Mouse (Mus musculus): Measurements from ENCODE around the gene Kif26b.
A peak's percentile ranks its signal among the peaks of the same experiment; 100 is the strongest.

Gene Kif26b

DNA sequence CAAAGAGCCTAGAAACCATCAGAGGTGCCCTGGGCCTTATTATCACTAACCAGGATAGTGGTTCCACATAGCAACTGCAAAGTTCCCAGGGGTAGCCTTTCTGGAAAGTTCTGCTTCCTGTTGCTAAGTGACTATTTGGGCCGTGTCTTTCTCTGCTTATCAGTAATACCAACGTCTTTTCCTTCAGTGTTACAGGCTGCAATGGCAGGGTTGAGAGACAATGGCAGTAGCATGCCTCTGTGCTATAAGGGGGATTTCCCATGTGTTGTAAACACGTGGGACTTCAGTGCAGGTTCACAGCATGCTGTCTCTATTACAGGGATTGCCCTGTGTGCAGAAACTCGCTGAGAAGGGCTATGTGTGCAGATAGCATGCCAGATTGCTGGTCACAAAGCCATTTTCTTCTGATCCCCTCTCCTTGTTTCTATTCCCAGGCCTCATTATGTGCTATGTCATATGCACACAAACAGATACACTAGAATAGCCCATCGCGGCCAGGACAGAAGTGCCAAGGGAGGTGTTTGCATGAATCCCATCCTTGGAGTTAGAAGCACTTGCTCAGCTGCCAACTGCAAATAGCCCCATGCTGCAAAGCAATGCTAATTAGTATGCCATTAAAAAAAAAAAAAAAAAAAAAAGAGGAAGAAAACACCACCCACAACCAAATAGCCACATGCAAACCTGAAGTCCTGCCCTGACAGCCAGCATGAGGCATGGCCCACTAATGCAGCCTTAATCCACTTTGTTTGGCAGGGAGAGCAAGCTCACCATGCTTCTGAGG lies 384.2 kb downstream of the Kif26b start:
- no peak for DNase-seq (ENCODE audit: low spot score in 2 of 2)

DNA sequence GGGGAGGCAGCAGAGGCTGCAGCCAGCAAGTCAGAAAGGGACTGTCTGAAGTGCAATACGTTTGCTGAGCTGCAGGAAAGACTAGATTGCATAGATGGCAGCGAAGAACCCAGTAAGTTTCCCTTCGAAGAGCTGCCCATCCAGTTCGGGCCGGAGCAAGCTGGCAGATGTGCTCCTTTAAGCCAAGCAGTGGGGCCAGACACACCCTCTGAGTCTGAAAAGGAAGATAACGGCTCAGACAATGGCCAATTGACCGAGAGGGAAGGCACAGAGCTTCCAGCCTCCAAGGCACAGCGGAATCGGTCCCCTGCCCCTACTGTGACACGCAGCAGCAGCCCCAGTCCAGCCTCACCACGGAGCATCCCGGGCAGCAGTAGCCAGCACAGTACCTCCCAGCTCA lies 386.1 kb downstream of the Kif26b start:
- DNase-seq (ENCODE audit: low spot score in 2 of 2), result no peak

- DNase-seq (ENCODE audit: low spot score in 2 of 2), result no peak
These were observed 388.4 kb downstream of the Kif26b start for GRCm38 (mm10) chr1:178917194-178917902.

- DNase-seq (ENCODE audit: low spot score in 2 of 2), result no peak
These were observed 395.7 kb downstream of the Kif26b start for GRCm38 (mm10) chr1:178924492-178925183.

- DNase-seq (ENCODE audit: low spot score in 2 of 2), result no peak
These were observed 400.6 kb downstream of the Kif26b start for GRCm38 (mm10) chr1:178929531-178929930.

- DNase-seq (ENCODE audit: low spot score in 2 of 2), result no peak
These were observed 405.2 kb downstream of the Kif26b start for GRCm38 (mm10) chr1:178933953-178934637.

DNA sequence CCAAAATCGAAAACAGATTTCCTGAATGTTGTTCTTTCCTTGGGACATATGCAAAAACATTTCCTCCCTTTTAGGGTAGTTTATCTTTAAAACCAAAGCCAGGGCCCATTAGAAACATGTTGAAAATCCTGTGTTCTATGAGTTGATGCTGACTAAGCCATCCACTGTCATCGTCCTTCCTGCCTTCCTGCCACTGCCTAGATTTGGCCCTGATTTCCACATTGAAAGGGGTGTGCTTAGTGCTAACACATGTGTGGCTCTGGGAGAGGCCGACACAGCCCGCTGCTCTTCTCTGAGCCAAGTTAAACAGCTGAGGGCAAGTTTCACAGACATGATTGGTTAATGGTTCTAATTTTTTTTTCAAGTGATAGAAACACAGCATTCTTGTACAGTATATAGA lies 407.5 kb downstream of the Kif26b start:
- DNase-seq (ENCODE audit: low spot score in 2 of 2), result no peak

DNA sequence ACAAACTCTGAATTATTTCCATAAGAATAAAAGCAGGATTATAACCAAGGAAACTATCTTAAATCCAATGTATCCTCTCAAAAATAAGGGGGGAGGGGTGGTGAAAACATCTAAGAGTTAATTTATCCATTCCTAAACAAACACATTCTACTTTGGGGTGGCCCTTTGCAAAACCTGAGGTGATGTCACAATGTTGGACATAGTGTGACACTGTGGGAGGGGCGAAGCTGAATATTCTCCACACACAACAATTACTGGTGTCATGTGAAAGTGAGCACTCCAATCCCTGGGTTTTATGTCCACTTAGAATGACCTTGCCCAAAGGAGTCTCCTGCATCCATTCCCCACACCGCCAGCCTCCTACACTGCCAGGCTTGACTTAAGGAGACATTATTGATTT lies 408.1 kb downstream of the Kif26b start:
- DNase-seq (ENCODE audit: low spot score in 2 of 2), result no peak

- no peak for DNase-seq (ENCODE audit: low spot score in 2 of 2)
These were observed 411.4 kb downstream of the Kif26b start for GRCm38 (mm10) chr1:178940353-178940752.

DNA sequence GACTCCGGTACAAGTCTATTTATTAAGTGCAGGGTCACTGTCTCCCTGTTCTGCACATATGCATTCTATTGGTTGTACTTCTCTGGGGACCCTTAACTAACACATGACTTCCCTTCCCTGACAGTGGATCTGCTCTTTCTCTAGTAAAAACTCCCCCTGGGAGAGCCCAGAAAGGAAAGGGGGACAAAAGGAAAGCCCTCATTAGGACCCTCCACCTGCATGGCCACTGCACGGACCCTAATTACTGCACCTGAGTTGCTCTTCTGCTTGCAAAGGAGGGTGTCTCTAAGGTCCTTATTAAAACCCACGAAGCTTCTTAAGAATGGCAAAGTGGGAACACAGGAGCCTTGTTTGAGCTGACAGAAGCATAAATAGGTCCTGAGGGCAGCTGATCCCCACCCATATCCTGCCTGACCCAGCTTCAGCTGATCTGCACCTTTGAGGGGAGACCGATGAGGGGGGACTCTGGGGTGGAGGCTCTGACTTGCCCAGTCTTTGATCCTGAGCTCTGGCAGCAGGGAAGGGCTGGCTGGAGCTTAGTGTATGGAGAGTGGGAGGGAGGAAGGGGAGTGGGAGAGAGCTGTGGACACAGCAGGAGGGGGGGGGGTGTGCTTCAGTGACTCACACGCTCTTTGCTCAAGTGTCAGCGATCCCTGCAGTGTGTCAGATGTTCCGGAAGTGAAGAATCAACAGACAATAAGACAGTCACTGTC lies 413.5 kb downstream of the Kif26b start:
- DNase-seq (ENCODE audit: low spot score in 2 of 2), result no peak

DNA sequence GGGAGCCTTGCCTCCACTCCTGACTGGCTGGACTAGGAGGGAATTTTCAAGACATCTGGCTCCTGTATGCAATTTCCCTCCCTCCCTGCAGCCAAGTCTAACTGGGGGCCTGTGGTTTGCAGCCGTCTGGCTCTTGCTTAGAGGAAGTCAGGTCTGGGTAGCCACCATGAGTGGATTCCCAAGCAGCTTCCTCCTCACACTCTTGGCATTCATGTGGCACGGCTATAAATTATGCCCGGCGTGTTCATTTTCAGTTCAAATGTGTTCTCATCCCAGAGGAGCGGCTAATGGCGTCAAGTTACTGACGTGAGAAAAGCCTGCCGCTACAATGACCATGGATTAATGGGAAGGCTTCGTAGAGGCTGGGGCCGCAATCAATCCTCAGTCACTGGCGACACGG lies 424.0 kb downstream of the Kif26b start:
- DNase-seq (ENCODE audit: low spot score in 2 of 2), result no peak

GRCm38 (mm10) chr1:178958641-178959040 lies 429.7 kb downstream of the Kif26b start:
- no peak for DNase-seq (ENCODE audit: low spot score in 2 of 2)

DNA sequence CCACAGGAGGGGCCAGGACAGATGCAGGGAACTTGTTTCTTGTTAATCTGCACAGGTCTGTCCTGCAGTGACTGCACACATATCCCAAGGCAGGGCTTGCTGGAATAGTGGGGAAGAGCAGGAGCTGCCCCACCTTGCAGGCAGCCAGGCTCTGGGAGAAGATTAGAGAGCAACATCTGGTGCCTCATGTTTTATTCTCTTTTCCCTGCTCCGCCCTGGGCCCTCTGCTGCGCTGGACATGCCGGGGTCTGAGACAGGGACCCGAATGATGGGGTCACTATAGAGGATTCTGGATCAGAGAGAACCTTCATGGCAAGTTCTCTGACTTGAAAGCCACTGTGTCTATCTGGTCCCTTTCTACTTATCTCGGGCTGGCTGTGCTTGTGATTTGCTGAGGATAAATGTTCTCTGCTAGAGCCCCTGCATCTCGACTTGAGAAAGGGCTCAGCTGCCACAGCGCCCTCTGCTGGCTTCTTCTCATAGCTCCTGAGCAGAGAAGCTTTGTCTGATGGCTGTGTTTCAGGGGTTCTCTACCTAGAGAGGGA lies 431.2 kb downstream of the Kif26b start:
- peak; percentile 44 to 59 for DNase-seq (ENCODE audit: low spot score in 2 of 2)

- DNase-seq (ENCODE audit: low spot score in 2 of 2), result no peak
These were observed 432.7 kb downstream of the Kif26b start for GRCm38 (mm10) chr1:178961661-178962060.

DNA sequence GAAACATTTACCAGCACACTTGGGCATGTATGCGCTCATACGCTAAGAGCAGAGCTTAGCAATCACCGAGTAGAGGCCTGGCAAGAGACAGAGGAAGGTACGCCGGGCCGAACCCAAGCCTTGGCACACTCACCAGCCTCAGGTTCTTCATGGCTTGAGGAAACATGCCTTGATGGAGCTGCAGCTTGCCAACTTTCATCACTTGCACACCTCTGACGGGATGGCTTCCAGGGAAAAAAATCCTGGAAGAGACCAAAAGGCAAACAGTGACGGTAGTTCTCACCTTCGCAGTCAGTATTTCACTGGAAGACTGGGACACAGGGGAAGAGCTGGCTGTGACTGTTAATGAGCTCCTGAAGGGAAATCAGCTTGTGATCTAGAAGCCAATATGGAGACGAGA lies 443.1 kb downstream of the Kif26b start:
- no peak for DNase-seq (ENCODE audit: low spot score in 2 of 2)

GRCm38 (mm10) chr1:178978617-178979245 lies 449.8 kb downstream of the Kif26b start:
- DNase-seq (ENCODE audit: low spot score in 2 of 2), result no peak

DNA sequence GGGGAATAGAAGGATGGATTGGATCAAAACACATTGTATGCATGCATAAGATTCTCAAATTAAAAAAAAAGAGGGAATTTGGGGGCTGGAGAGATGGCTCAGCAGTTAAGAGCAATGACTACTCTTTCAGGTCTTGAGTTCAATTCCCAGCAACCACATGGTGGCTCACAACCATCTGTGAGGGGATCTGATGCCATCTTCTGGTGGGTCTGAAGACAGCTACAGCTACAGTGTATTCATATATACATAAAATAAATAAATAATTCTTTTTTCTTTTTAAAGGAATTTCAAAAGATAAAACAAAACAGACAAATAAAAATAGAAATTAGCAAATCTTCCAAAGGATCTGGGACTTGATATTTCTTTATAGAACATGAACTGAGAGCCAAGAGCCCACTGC lies 451.3 kb downstream of the Kif26b start:
- no peak for DNase-seq (ENCODE audit: low spot score in 2 of 2)

- DNase-seq (ENCODE audit: low spot score in 2 of 2), result no peak
These were observed 452.7 kb downstream of the Kif26b start for GRCm38 (mm10) chr1:178981641-178982040.

GRCm38 (mm10) chr1:178988176-178988575 lies 459.3 kb downstream of the Kif26b start:
- no peak for DNase-seq (ENCODE audit: low spot score in 2 of 2)
